Mouse (Mus musculus): Measurements from ENCODE around the gene Pole. TPM values are rescaled to one million over a fixed set of nuclear protein-coding genes. Genes with fewer than 3 reads are reported as not detected.

Pole gene
- polyA plus RNA-seq, 1 experiment from 2014 or later: 17.9 TPM

DNA sequence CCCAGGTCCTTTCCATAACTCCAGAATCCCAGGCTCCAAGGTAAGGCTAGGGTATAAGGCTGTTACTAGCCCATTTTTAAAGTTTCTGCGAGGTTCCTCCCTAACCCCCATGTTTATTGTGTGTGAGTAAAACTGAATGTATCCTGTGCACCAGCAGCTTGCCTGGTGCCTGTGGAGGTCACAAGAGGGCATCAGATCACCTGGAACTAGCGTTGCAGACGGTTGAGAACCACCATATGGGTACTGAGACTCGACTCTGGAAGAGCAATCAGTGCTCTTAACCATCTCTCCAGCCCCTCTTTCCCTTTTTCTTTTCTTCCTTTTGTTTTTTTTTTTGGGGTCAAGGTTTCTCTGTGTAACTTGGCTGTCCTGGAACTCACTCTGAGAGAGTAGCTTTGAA is 93.7 kb downstream of the Pole start:
- Histone ChIP-seq H3K4me2 (ENCODE audit: low read depth, low read length) (no peak overlapping the region), H3K27me3 (ENCODE audit: control insufficient read depth, insufficient read depth, low read length) (no peaks in the 10 kb centered on the region), H3K36me3 (ENCODE audit: control insufficient read depth, insufficient read depth) (peaks cover 17% of the 10 kb centered on the region), H3K9ac (ENCODE audit: low read length) (no peak overlapping the region), H3K27ac (ENCODE audit: low read length) (no peak overlapping the region), H3K4me3 (ENCODE audit: low read length) (no peak overlapping the region), H3K4me1 (ENCODE audit: control insufficient read depth, insufficient read depth, low read length) (no peaks in the 10 kb centered on the region), H3K9me3 (replicated peaks; ENCODE audit: control insufficient read depth, low read length) (no peaks in the 10 kb centered on the region)
- ATAC-seq (replicated peaks; ENCODE audit: extremely low read depth, insufficient read depth, low FRiP score): no peak
- WGBS: 80% methylated on average over 4 of the region's 4 CpGs

DNA sequence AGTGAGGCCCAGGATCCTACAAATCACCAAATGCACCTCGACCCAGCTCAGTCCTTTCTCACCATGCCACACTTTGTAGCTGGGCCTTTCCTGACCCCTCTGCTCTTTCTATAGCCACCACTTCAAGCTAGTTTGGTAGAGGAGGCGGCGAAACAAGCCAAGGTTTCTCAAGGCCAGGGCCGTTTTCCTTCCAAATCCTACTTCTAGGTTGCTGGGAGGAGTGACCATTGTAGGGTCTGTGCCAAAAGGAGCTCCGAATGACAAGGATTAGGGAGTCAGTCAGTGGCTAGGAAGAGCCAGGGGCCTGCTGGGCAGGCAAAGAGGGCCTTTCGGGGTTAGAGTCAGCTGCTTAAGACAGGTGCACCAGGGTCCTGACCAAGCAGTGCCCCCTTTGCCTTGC is 98.4 kb downstream of the Pole start:
- H3K4me1 ChIP-seq (ENCODE audit: control insufficient read depth, insufficient read depth, low read length): peaks cover 3% of the 10 kb centered on the region; the same call in 1 of the 2 replicates
- H3K36me3 ChIP-seq (ENCODE audit: control insufficient read depth, insufficient read depth): peaks cover 2% of the 10 kb centered on the region; the same call in 1 of the 2 replicates
- no peak overlapping the region for H3K27ac ChIP-seq (ENCODE audit: low read length)
- no peak overlapping the region for H3K4me3 ChIP-seq (ENCODE audit: low read length)
- no peaks in the 10 kb centered on the region for H3K9me3 ChIP-seq (replicated peaks; ENCODE audit: control insufficient read depth, low read length)
- H3K4me2 ChIP-seq (ENCODE audit: low read depth, low read length): no peak overlapping the region
- 81% methylated on average over 6 of the region's 6 CpGs for WGBS
- no peak for ATAC-seq (replicated peaks; ENCODE audit: extremely low read depth, insufficient read depth, low FRiP score)
- H3K9ac ChIP-seq (ENCODE audit: low read length): no peak overlapping the region
- H3K27me3 ChIP-seq (ENCODE audit: control insufficient read depth, insufficient read depth, low read length): 0 out of 2 replicates have a peak, but pooled peaks cover 2% of the 10 kb centered on the region

DNA sequence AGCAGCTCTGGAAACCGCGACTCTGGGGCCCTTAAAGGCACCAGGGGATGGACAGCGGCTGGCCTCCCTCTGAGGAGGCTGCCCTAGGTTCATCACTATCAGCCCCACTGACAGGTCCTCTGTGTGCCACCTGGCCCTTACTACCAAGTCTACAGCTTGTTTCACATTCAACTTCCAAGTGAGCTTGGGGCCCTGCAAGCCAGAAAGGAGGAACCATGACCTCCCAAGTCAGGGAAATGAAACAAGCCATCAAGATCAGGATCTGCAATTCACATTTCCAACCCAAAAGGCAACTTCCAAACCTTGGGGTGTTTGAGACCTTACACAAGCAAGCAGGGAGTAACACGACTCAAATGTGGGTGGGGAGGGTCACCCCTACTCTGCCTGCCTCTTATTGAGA is 99.2 kb downstream of the Pole start:
- H3K4me3 ChIP-seq (ENCODE audit: low read length): no peak overlapping the region
- H3K9ac ChIP-seq (ENCODE audit: low read length): no peak overlapping the region
- H3K36me3 ChIP-seq (ENCODE audit: control insufficient read depth, insufficient read depth): 0 out of 2 replicates have a peak, but pooled peaks cover 2% of the 10 kb centered on the region
- no peaks in the 10 kb centered on the region for H3K9me3 ChIP-seq (replicated peaks; ENCODE audit: control insufficient read depth, low read length)
- H3K4me2 ChIP-seq (ENCODE audit: low read depth, low read length): no peak overlapping the region
- H3K27me3 ChIP-seq (ENCODE audit: control insufficient read depth, insufficient read depth, low read length): 0 out of 2 replicates have a peak, but pooled peaks cover 2% of the 10 kb centered on the region
- peaks cover 11% of the 10 kb centered on the region for H3K4me1 ChIP-seq (ENCODE audit: control insufficient read depth, insufficient read depth, low read length)
- WGBS: 47% methylated on average over 4 of the region's 4 CpGs
- ATAC-seq (replicated peaks; ENCODE audit: extremely low read depth, insufficient read depth, low FRiP score): no peak
- H3K27ac ChIP-seq (ENCODE audit: low read length): no peak overlapping the region

DNA sequence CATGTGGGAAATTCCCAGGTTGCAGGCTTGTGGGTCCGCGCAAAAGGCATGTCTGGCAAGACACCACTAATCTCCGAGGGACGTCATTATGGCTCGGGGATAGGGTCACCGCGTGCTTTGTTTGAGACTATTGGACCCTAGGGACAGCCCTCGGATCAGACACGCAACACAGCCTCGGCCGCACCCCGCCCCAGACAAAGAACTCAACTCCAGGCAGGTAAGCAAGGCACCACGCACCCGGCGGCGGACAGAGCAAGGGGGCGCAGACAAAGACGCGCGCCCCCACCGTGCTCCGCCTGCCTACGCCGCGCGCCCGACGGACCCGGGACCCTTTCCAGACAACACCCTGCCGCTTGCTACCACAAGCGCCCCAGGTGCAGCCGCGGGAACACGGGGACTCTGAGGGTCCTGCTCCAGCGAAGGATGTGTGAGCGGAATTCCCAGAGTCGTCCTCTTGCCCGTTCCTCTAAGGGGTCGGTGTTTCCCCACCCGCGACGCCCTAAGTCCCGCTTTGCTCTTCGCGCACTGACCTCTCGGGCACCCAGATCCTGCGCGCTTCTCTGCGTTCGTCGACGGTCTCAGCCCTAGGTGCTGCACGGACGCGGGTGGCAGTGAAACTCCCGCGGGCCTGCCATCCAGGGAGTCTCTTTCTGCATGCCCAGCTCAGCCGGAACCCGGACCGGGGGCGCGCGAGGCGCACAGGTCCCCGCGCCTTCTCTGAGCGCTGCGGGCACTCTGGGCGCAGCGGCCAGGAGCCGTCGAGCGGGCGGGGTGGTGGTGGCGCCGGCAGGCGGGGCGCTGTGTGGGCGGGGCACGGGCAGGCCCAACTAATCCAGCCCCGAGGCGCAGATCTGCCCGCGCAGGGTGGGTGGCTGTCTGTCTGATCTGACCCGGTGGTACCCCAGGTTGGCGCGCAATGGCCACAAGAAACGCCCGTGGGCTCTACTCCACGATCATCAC is 100.5 kb downstream of the Pole start:
- Histone ChIP-seq H3K4me1 (ENCODE audit: control insufficient read depth, insufficient read depth, low read length) (peaks cover 15% of the 10 kb centered on the region), H3K9me3 (replicated peaks; ENCODE audit: control insufficient read depth, low read length) (no peaks in the 10 kb centered on the region), H3K27ac (ENCODE audit: low read length) (no peak overlapping the region), H3K9ac (ENCODE audit: low read length) (peak overlapping the region; percentile 68), H3K4me2 (ENCODE audit: low read depth, low read length) (peak overlapping the region; percentile 72), H3K27me3 (ENCODE audit: control insufficient read depth, insufficient read depth, low read length) (0 out of 2 replicates have a peak, but pooled peaks cover 2% of the 10 kb centered on the region), H3K36me3 (ENCODE audit: control insufficient read depth, insufficient read depth) (no peaks in the 10 kb centered on the region), H3K4me3 (ENCODE audit: low read length) (peak overlapping the region; percentile 73)
- ATAC-seq (replicated peaks; ENCODE audit: extremely low read depth, insufficient read depth, low FRiP score): peak; percentile 86
- 2% methylated on average over 90 of the region's 90 CpGs for whole genome bisulfite sequencing

Other genes starting within 250 kb of the Pole start
- gene Gm17655, start 213.8 kb upstream of the Pole start, polyA plus RNA-seq (2015; fragmentation: Nextera tagmentation; extraction: Ambion mirVana): 3.5 and 3.7 TPM in 2 replicates
- 0.51 and 0.75 TPM in 2 replicates for gene Gm35315, start 191.9 kb upstream of the Pole start, polyA plus RNA-seq (2015; fragmentation: Nextera tagmentation; extraction: Ambion mirVana)
- gene Plcxd1, start 186.3 kb upstream of the Pole start, polyA plus RNA-seq (2015; fragmentation: Nextera tagmentation; extraction: Ambion mirVana): 0.90 and 1.2 TPM in 2 replicates
- gene Gtpbp6, start 178.1 kb upstream of the Pole start, polyA plus RNA-seq (2015; fragmentation: Nextera tagmentation; extraction: Ambion mirVana): 19.6 and 22.5 TPM in 2 replicates
- 2.0 and 2.7 TPM in 2 replicates for gene Zfp605, start 176.2 kb upstream of the Pole start, polyA plus RNA-seq (2015; fragmentation: Nextera tagmentation; extraction: Ambion mirVana)
- 27.3 and 28.7 TPM in 2 replicates for gene Chfr, start 150.5 kb upstream of the Pole start, polyA plus RNA-seq (2015; fragmentation: Nextera tagmentation; extraction: Ambion mirVana)
- 14.9 and 18.2 TPM in 2 replicates for gene Golga3, start 109.6 kb upstream of the Pole start, polyA plus RNA-seq (2015; fragmentation: Nextera tagmentation; extraction: Ambion mirVana)
- 14.4 and 17.6 TPM in 2 replicates for gene Ankle2, start 55.3 kb upstream of the Pole start, polyA plus RNA-seq (2015; fragmentation: Nextera tagmentation; extraction: Ambion mirVana)
- 51.5 and 51.7 TPM in 2 replicates for gene Pgam5, start 16.4 kb upstream of the Pole start, polyA plus RNA-seq (2015; fragmentation: Nextera tagmentation; extraction: Ambion mirVana)
- gene Pxmp2, start 120 bp upstream of the Pole start, polyA plus RNA-seq (2015; fragmentation: Nextera tagmentation; extraction: Ambion mirVana): 26.3 and 26.7 TPM in 2 replicates
- 0.29 and 1.1 TPM in 2 replicates for gene P2rx2, start 56.9 kb downstream of the Pole start, polyA plus RNA-seq (2015; fragmentation: Nextera tagmentation; extraction: Ambion mirVana)
- 0.20 TPM in 1 of 2 replicates, not detected in the other for gene Lrcol1, start 58.4 kb downstream of the Pole start, polyA plus RNA-seq (2015; fragmentation: Nextera tagmentation; extraction: Ambion mirVana)
- gene Fbrsl1, start 162.2 kb downstream of the Pole start, polyA plus RNA-seq (2015; fragmentation: Nextera tagmentation; extraction: Ambion mirVana): 4.6 and 6.7 TPM in 2 replicates